Mouse (Mus musculus) lung, postnatal 0 days (tissue): Measurements from ENCODE around the gene Adgrl3.

Source experiments
- CTCF ChIP-seq: IDR thresholded peaks from 2 replicates; pipeline ENCODE4 v1.5.1; 2016; ENCODE audit warnings: antibody characterized with exemption, mild to moderate bottlenecking
- EP300 ChIP-seq: IDR thresholded peaks from 2 replicates; pipeline ENCODE4 v1.6.1; 2016; ENCODE audit warnings: antibody characterized with exemption, mild to moderate bottlenecking, control low read depth

- no peak for TF ChIP-seq CTCF
- TF ChIP-seq EP300: no peak
Measured at GRCm38 (mm10) chr5:81653941-81654340, 634.0 kb downstream of the Adgrl3 start.
